Mouse (Mus musculus) left cerebral cortex, postnatal 10 days (tissue): Measurements from ENCODE around the gene Gm20388. TPM values are rescaled to one million over a fixed set of nuclear protein-coding genes. Genes with fewer than 3 reads are reported as not detected.

Experiments
- DNase-seq, 2 experiments: peaks; one replicate each; pipeline ENCODE4 v3.0.0; 2021 to 2022; ENCODE audit warnings: low spot score in 2 of 2, mixed read lengths in 1 of 2; ENCODE audit errors: extremely low spot score in 1 of 2
- intact Hi-C: fragments of 180-260 bp; cut with DNase I; formaldehyde crosslinking; loops from one replicate; pipeline ENCODE4 v1.15.1; 2025
- total RNA-seq, 2 experiments: library from RNA; stranded (reverse); gene quantifications; 2 replicates each; pipeline ENCODE4 v1.2.3; 2021

The Gm20388 gene
- total RNA-seq, 2 experiments from 2014 or later, result 4.4 to 9.0 TPM

DNA sequence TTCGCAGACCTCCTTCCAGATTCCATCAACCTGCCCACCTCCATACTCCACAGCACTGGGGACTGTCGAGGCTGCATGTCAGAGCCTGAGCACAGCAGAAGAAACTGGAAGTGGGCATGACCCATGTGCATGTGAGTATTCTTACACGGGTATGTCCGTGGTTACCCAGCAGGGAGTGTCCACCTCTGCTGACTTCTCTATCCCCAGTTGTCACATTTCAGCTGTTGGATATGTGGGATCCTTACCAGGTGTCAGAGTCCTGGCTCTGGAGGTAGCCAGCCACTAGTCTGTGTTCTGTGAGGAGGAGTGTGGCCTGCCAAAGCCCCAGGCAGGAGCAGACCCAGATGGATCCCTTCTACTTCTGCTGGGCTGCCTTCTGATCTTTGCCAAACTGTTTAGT lies 2128.8 kb downstream of the Gm20388 start:
- DNase-seq, result no peak
- intact Hi-C loops, result no loop called here

- no peak for DNase-seq
- intact Hi-C loops, result no loop called here
These were observed 2136.7 kb downstream of the Gm20388 start for GRCm38 (mm10) chr8:122047206-122047870.

GRCm38 (mm10) chr8:122049266-122049665 lies 2138.6 kb downstream of the Gm20388 start:
- intact Hi-C loops, result no loop called here

GRCm38 (mm10) chr8:122049923-122050322 lies 2139.3 kb downstream of the Gm20388 start:
- intact Hi-C loops, result no loop called here
- DNase-seq, result no peak

More at GRCm38 (mm10) chr8:122049266-122049665, 2138.6 kb downstream of the Gm20388 start:
- DNase-seq, result no peak

- intact Hi-C loops, result no loop called here
- DNase-seq, result no peak
These were observed 2140.0 kb downstream of the Gm20388 start for GRCm38 (mm10) chr8:122050620-122051019.

- intact Hi-C loops, result no loop called here
These were observed 2144.7 kb downstream of the Gm20388 start for GRCm38 (mm10) chr8:122055321-122055720.

GRCm38 (mm10) chr8:122056113-122056512 lies 2145.5 kb downstream of the Gm20388 start:
- intact Hi-C loops, result no loop called here
- DNase-seq, result no peak

More at GRCm38 (mm10) chr8:122055321-122055720, 2144.7 kb downstream of the Gm20388 start:
- no peak for DNase-seq

GRCm38 (mm10) chr8:122056882-122057281 lies 2146.2 kb downstream of the Gm20388 start:
- intact Hi-C loops, result no loop called here
- no peak for DNase-seq

- intact Hi-C loops, result no loop called here
- no peak for DNase-seq
These were observed 2147.9 kb downstream of the Gm20388 start for GRCm38 (mm10) chr8:122058510-122058909.

DNA sequence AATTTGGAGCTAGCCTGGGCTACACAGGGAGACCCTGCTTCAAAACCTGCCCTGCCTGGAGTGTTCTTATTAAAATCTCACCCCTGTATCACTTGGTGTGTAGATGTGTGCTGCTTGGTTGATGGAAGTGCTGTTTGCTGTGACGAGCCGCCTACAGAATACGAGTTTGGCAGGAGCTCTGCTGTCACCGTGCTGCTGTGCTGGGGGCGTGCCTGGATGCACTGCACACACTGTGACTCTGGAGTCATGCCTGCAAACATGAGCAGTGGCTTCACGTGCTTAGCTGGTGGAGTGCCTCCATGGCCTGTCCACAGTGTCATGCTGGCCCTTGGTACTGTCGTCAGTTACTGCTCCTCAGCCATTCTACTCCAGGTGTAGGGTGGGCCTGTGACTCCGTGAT lies 2148.3 kb downstream of the Gm20388 start:
- intact Hi-C loops, result no loop called here
- DNase-seq, result no peak

GRCm38 (mm10) chr8:122062508-122063223 lies 2152.0 kb downstream of the Gm20388 start:
- intact Hi-C loops, result no loop called here
- DNase-seq, result no peak

- intact Hi-C loops, result no loop called here
- DNase-seq, result no peak
These were observed 2153.7 kb downstream of the Gm20388 start for GRCm38 (mm10) chr8:122064353-122064752.

- intact Hi-C loops, result no loop called here
- DNase-seq, result no peak
These were observed 2157.3 kb downstream of the Gm20388 start for GRCm38 (mm10) chr8:122067783-122068505.

DNA sequence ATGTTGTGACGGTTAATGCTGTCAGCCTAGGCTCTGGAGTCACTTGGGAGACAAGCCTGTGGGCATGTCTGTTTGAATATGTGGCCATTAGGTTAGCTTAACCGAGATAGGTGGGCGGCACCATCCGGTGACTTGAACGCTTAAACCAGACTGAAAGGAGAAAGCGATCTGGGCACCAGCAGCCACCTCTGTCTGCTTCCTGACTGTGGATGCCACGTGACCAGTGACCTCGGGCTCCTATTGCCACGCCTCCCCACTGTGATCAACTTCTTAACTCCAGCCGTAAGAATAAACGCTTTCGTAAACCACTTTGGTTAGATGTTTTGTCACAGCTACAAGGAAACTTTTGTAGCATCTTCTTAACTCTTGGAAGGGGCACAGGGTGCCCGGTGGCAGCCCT lies 2158.0 kb downstream of the Gm20388 start:
- intact Hi-C loops, result no loop called here
- no peak for DNase-seq

DNA sequence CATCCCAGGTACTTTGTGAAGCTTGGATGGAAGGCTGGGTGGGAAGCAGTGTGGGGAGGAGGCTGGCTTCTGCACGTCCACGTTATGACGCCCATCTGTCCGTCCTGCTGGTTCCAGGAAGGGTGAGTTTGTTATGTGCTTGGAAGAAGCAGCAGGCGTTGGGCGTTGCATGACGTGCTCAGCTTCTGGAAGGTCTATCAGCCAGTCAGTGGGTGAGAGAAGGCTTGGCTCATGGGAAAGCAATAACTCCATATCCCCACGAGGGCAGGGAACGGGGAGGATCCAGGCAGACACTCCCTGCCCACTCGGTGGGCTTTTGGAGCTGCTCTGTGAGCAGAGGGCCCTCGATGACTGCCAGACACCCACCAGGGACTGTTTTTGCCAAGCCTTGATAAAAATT lies 2158.6 kb downstream of the Gm20388 start:
- intact Hi-C loops, result no loop called here
- no peak for DNase-seq

DNA sequence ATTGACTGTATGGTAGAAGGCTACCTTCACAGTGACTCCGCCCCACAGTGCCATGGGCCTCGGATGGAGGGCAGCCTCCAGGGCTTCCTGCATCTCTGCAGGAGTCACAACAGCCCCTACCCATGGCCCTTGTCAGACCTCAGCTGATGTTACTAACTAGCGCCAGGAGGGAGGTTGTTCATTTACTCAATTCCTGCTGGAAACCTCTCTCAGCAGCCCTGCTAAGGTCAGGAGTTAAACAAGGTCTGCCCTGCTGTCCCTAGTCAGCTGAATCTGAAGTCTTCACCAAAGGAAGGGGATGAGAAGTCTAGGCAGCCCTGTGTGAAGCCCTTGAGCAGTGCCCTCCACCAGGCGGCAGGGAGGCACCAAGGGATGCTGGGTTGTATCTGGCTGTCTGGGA lies 2160.6 kb downstream of the Gm20388 start:
- intact Hi-C loops, result no loop called here
- no peak for DNase-seq

GRCm38 (mm10) chr8:122073964-122074363 lies 2163.3 kb downstream of the Gm20388 start:
- no peak for DNase-seq
- intact Hi-C loops, result no loop called here

GRCm38 (mm10) chr8:122074442-122074841 lies 2163.8 kb downstream of the Gm20388 start:
- no peak for DNase-seq
- intact Hi-C loops, result no loop called here

DNA sequence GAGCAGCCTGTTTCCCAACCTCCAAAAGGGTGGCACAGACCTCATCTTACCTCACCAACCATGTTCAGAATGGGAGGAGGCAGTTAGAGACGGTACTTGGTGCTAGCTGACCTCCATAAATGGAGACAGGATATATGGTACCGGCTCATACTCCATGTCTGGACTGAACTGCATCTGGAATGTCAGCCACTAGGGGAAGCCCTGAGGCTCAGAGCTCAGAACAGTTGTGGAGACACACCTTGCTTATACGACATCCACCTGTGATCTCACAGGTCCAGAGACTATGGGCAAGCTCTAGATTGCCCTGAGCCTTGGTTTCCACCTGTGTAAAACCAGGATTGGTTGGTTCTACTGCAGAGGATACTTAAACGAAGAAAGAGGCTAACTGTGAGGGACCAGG lies 2164.3 kb downstream of the Gm20388 start:
- intact Hi-C loops, result no loop called here
- no peak for DNase-seq
